Mouse (Mus musculus) central nervous system, embryonic 14 days (tissue): Measurements from ENCODE around the gene Nap1l2. TPM values are rescaled to one million over a fixed set of nuclear protein-coding genes. Genes with fewer than 3 reads are reported as not detected.

Experiments used
- polyA plus RNA-seq: library from polyadenylated mRNA; depleted of rRNA; stranded (reverse); fragments of >200 nt; gene quantifications from 2 replicates; pipeline ENCODE4 v1.2.3, GENCODE M21; 2012; rRNA removed

The Nap1l2 gene
- polyA plus RNA-seq, result 34.2 and 36.2 TPM in 2 replicates

GRCm38 (mm10) chrX:103186431-103186786 is at the start of gene Nap1l2:
Gene Nap1l2, minus strand, starts transcription at chrX:103186640.

Other genes starting within 250 kb of the Nap1l2 start
- not detected in 2 replicates for gene Cdx4, start 134.8 kb upstream of the Nap1l2 start, polyA plus RNA-seq
- 7.0 and 7.3 TPM in 2 replicates for gene Chic1, start 169.8 kb upstream of the Nap1l2 start, polyA plus RNA-seq
- gene Tsx, start 227.8 kb upstream of the Nap1l2 start, polyA plus RNA-seq, result 1.3 and 1.7 TPM in 2 replicates
- gene Gm26992, start 235.4 kb upstream of the Nap1l2 start, polyA plus RNA-seq, result 0.26 TPM in 1 of 2 replicates, not detected in the other